Mouse (Mus musculus) forebrain, embryonic 11.5 days (tissue): ENCODE results near the gene Ndufaf1. TPM values are rescaled to one million over a fixed set of nuclear protein-coding genes. Genes with fewer than 3 reads are reported as not detected.
"Not testable (repeated sequence)": the region's sequence is repeated elsewhere in the genome, so short reads cannot be mapped to it uniquely, and the experiment has no call there.

Experiments
- ATAC-seq: fragments of 200-750 bp; cut with Nextera tagmentation; replicated peaks from 2 replicates; pipeline ENCODE4 v1.8.0; 2017; ENCODE audit warnings: moderate TSS enrichment; ENCODE audit not compliant: low FRiP score
- DNase-seq: peaks from one replicate; pipeline ENCODE4 v3.0.0-alpha.2; 2017; ENCODE audit warnings: low spot score
- H3K27ac ChIP-seq: fragments of 300-500 bp; sonication (generic); 2 replicates; pipeline ENCODE4 v1.5.1; 2014; ENCODE audit warnings: low read depth, low read length
- H3K27me3 ChIP-seq: fragments of 300-500 bp; sonication (generic); 2 replicates; pipeline ENCODE4 v1.6.1; 2014; ENCODE audit warnings: mild to moderate bottlenecking, low read length, mixed read lengths; ENCODE audit not compliant: control insufficient read depth, insufficient read depth
- H3K36me3 ChIP-seq: fragments of 300-500 bp; sonication (generic); 2 replicates; pipeline ENCODE4 v1.6.1; 2014; ENCODE audit warnings: mild to moderate bottlenecking, low read length, moderate library complexity, mixed read lengths; ENCODE audit not compliant: control insufficient read depth, insufficient read depth
- H3K4me1 ChIP-seq: fragments of 300-500 bp; sonication (generic); replicated peaks from 2 replicates; pipeline ENCODE4 v1.6.1; 2014; ENCODE audit warnings: low read length, mixed read lengths; ENCODE audit not compliant: control insufficient read depth, insufficient read depth
- H3K4me2 ChIP-seq: fragments of 300-500 bp; sonication (generic); 2 replicates; pipeline ENCODE4 v1.6.1; 2014; ENCODE audit warnings: low read depth, mild to moderate bottlenecking, low read length, moderate library complexity, mixed read lengths; ENCODE audit not compliant: severe bottlenecking
- H3K4me3 ChIP-seq: fragments of 300-500 bp; sonication (generic); 2 replicates; pipeline ENCODE4 v1.5.1; 2014; ENCODE audit warnings: low read depth, low read length
- H3K9ac ChIP-seq: fragments of 300-500 bp; sonication (generic); 2 replicates; pipeline ENCODE4 v1.6.1; 2014; ENCODE audit warnings: low read length
- H3K9me3 ChIP-seq: fragments of 300-500 bp; sonication (generic); 2 replicates; pipeline ENCODE4 v1.6.1; 2016; ENCODE audit warnings: low read length, mixed read lengths; ENCODE audit not compliant: control insufficient read depth
- WGBS: fragments of 180-500 bp; shearing (Covaris S2); extraction: QIAGEN DNeasy Blood & Tissue Kit; methylation state at CpG from one replicate; pipeline ENCODE4 v1.1.7; 2014; 5-methylcytosine and 5-hydroxymethylcytosine counted together
- polyA plus RNA-seq: library from polyadenylated mRNA; unstranded; fragments of >200 nt; fragmentation: Nextera tagmentation; extraction: Ambion mirVana; gene quantifications from 2 replicates; pipeline ENCODE4 v1.2.1, GENCODE M21; 2014

The Ndufaf1 gene
- polyA plus RNA-seq, 1 experiment from 2014 or later = 37.7 TPM

DNA sequence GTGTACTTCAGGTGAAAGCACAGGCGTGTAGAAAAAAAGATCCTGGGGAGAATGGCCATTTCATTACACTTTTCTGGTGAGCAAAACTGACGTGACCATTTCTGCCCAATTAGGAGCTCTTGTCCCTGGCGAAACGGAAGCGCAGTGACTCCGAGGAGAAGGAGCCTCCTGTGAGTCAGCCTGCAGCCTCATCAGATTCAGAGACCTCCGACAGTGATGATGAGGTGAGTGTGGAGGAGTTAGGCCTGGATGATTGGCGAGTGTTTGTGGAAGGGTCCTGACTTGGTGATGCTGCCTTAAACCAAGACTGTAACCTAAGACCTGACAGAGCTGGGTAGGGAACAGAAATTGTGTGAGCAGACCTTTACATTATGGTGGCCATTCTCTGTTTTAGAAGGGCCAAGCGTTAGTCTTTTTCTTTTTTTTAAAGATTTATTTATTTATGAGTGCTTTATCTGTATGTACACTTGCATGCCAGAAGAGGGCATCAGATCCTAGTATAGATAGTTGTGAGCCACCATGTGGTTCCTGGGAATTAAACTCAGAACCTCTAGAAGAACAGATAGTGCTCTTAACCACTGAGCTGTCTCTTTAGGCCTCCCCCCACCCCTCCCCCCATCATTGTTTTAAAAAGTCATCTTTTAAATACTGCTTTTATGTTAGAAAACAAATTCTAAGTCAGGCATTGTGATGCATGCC lies 29.5 kb upstream of the Ndufaf1 start:
- Histone ChIP-seq H3K36me3 (no peaks in the 10 kb centered on the region; the same call in 1 of the 2 replicates), H3K27ac (no peak overlapping the region), H3K4me3 (no peak overlapping the region), H3K9me3 (no peaks in the 10 kb centered on the region), H3K9ac (no peak overlapping the region), H3K27me3 (no peaks in the 10 kb centered on the region), H3K4me1 (no peaks in the 10 kb centered on the region), H3K4me2 (no peak overlapping the region)
- 83% methylated on average over 9 of the region's 9 CpGs for WGBS
- ATAC-seq (no peak), DNase-seq (no peak)

DNA sequence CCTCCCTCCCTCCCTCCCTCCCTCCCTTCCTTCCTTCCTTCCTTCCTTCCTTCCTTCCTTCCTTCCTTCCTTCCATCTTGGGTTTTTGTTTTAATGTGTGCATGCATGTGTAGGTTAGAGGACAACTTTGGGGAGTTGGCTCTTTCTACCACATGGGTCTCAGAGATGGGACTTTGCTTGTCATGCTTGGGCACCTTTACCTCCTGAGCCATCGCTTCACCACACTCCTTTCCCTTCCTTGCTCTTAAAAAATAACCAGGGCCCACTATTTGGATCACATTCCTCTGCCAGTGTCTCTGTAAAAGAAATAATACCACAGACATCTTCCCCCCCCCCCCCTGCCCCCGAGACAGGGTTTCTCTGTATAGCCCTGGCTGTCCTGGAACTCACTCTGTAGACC lies 21.1 kb upstream of the Ndufaf1 start:
- Histone ChIP-seq H3K4me1 (no peaks in the 10 kb centered on the region), H3K4me3 (no peak overlapping the region), H3K9me3 (no peaks in the 10 kb centered on the region), H3K36me3 (no peaks in the 10 kb centered on the region; the same call in 1 of the 2 replicates), H3K9ac (no peak overlapping the region), H3K27me3 (no peaks in the 10 kb centered on the region), H3K27ac (no peak overlapping the region), H3K4me2 (no peak overlapping the region)
- DNase-seq (no peak), ATAC-seq (no peak)
- WGBS = 79% methylated on average over 2 of the region's 2 CpGs

DNA sequence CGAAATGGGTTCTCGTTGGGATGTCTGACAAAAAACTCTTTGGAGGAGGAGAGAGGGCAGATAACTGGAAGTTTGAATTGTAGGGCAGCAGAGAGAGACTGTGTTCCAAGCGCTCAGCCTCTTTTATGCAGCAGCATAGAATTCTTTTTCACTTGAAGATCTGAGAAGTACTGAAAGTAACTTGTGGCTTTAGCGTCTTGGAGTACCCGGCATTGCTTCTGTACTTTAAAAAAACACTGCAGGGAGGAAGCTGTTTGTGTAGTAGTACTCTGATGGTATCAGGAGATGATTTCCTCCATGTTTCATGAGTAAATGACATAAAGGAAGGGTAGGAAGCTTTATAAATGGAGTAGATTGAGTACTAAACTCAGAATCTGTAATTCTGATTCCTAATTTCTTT lies 13.2 kb upstream of the Ndufaf1 start:
- no peaks in the 10 kb centered on the region for H3K27me3 ChIP-seq
- WGBS = 13% methylated on average over 5 of the region's 5 CpGs
- peak overlapping the region; percentile 99 for H3K4me3 ChIP-seq
- no peak overlapping the region for H3K27ac ChIP-seq
- H3K4me2 ChIP-seq = peak overlapping the region; percentile 65
- DNase-seq (no peak), ATAC-seq (no peak)
- H3K4me1 ChIP-seq = no peaks in the 10 kb centered on the region
- no peaks in the 10 kb centered on the region for H3K9me3 ChIP-seq
- peak overlapping the region; percentile 96 for H3K9ac ChIP-seq
- no peaks in the 10 kb centered on the region for H3K36me3 ChIP-seq

DNA sequence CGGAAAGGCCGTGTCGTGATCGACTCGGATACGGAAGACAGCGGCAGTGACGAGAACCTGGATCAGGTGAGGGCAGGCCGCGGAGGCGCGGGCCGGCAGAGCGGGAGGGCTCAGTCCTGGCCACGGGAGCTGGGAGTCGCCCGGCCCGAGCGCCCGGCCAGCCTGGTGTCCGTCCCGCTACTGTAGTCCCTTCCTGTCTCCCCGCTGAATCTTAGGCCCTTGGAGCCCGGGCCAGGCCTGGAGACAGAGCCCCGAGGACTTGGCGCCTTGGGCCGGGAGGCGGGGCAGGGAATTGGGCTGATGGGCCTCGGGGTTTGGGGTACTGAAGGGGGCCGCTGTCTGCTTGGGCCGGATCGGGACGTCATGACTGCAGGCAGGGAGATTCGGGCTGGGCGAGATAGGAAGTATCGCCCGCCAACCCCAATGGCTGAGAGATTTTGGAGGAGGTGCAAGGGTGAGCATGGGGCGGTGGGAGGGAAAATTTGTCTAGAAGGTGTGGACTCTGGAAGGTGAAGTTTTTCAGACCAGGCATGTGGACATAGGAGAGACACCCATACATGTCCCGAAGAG lies 12.7 kb upstream of the Ndufaf1 start:
- no peaks in the 10 kb centered on the region for H3K36me3 ChIP-seq
- H3K4me3 ChIP-seq = peak overlapping the region; percentile 99
- H3K4me1 ChIP-seq = no peaks in the 10 kb centered on the region
- H3K27me3 ChIP-seq = no peaks in the 10 kb centered on the region
- no peaks in the 10 kb centered on the region for H3K9me3 ChIP-seq
- H3K4me2 ChIP-seq = peak overlapping the region; percentile 65
- H3K27ac ChIP-seq = peak overlapping the region; percentile 21; the same call in 1 of the 2 replicates
- peak overlapping the region; percentile 96 for H3K9ac ChIP-seq
- peak; percentile 79 for DNase-seq
- ATAC-seq = peak; percentile 91
- WGBS = under 1% methylated on average over 38 of the region's 39 CpGs

DNA sequence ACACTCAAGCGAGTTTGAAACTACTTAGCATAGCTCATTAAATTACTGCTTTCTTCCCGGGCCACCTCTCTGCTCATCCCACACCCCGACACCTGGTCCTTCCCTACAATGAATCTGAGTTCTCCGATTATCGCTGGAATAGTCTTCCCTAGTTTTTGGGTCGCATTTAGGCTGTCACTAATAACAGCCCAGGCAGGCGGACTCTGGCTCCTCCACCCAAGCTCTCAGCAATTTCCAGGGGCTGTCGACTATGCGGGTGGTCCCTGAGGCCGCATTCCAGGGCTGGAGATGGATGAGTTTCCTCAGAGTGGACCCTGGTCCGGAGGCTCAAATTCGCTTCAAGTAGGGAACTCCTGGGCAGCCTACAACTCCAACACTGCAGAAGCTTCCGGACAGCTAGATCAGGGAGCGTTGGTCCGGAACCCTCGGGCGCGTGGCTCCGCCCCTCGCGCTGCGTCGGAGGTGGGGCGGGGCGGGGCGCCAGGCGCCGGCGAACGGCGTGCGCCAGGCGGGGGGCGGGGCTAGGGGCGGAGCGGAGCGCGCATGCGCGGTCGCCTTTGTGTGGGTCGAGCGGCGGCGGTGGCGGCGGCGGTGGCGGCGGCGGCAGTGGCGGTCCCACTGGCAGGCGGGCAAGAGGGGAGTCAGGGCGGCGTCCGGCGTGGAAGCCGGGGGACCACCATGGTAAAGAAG lies 12.0 kb upstream of the Ndufaf1 start, which contains the start of gene Rtf1:
Gene Rtf1, plus strand, starts transcription at position 544 of the 690 bp plus-strand sequence.
- Histone ChIP-seq H3K4me1 (no peaks in the 10 kb centered on the region), H3K36me3 (no peaks in the 10 kb centered on the region), H3K9me3 (no peaks in the 10 kb centered on the region), H3K9ac (peak within 1 kb of the TSS; percentile 96), H3K27me3 (no peaks in the 10 kb centered on the region), H3K27ac (peak within 1 kb of the TSS; percentile 21; the same call in 1 of the 2 replicates), H3K4me3 (peak within 1 kb of the TSS; percentile 99), H3K4me2 (peak within 1 kb of the TSS; percentile 84)
- peak; percentile 98 for DNase-seq
- peak; percentile 96 for ATAC-seq
- WGBS = under 1% methylated on average over 44 of the region's 58 CpGs

DNA sequence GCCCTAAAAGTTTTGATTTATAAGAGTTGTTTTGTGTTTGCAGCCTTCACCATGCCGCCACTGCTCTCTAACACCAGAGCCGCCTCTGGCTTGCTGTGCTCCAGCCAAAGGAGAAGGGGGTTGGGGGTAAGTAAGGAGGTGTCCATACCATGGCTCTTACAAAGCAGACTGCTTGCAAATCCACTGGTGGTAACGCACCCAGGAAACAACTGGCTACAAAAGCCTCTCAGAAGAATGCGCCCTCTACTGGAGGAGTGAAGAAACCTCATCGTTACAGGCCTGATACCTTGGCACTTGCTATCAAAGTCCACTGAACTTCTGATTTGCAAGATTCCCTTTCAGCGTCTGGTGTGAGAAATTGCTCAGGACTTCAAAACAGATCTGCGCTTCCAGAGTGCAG lies 6.4 kb upstream of the Ndufaf1 start:
- Histone ChIP-seq H3K27me3 (no peaks in the 10 kb centered on the region), H3K4me1 (no peaks in the 10 kb centered on the region), H3K9ac (no peak overlapping the region), H3K36me3 (no peaks in the 10 kb centered on the region), H3K9me3 (no peaks in the 10 kb centered on the region), H3K4me2 (no peak overlapping the region), H3K4me3 (no peak overlapping the region), H3K27ac (no peak overlapping the region)
- WGBS = 17% methylated on average over 7 of the region's 7 CpGs
- no peak for ATAC-seq
- DNase-seq = no peak

DNA sequence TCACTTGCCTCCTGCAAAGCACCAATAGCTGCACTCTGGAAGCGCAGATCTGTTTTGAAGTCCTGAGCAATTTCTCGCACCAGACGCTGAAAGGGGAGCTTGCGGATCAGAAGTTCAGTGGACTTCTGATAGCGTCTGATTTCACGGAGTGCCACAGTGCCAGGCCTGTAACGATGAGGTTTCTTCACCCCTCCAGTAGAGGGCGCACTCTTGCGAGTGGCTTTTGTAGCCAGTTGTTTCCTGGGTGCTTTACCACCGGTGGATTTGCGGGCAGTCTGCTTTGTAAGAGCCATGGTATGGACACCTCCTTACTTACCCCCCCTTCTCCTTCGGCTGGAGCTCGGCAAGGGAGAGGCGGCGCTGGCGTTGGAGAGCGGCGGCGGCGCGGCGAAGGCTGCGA lies 3.1 kb upstream of the Ndufaf1 start:
- not testable (repeated sequence) for DNase-seq, H3K27ac ChIP-seq, H3K4me3 ChIP-seq, H3K4me2 ChIP-seq, H3K27me3 ChIP-seq, ATAC-seq, H3K4me1 ChIP-seq, H3K9ac ChIP-seq, H3K9me3 ChIP-seq, H3K36me3 ChIP-seq
- WGBS = 74% methylated on average over 20 of the region's 23 CpGs

DNA sequence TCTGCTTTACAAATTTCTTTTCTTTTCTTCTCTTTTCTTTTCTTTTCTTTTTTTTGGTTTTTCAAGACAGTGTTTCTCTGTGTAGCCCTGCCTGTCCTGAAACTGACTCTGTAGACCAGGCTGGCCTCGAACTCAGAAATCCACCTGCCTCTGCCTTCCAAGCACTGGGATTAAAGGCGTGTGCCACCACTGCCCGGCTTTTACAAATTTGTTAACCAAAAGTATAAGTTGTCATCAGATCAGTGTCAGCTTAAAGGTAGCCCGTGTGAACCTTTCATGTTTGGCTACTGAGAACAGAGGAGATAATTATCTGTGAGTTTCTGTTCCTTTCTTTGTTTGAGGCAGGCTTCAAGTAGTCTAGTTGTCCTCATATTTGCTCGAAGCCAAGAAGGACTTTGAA lies 18.4 kb downstream of the Ndufaf1 start:
- H3K4me1 ChIP-seq = no peaks in the 10 kb centered on the region
- H3K4me2 ChIP-seq = no peak overlapping the region
- H3K27me3 ChIP-seq = no peaks in the 10 kb centered on the region
- no peak overlapping the region for H3K9ac ChIP-seq
- no peak overlapping the region for H3K27ac ChIP-seq
- peaks cover 23% of the 10 kb centered on the region for H3K36me3 ChIP-seq
- DNase-seq (no peak), ATAC-seq (no peak)
- no peak overlapping the region for H3K4me3 ChIP-seq
- WGBS = 91% methylated on average over 5 of the region's 5 CpGs
- no peaks in the 10 kb centered on the region for H3K9me3 ChIP-seq
